Comparison of ENCODE assay signal across 26 mouse cellular contexts in the genomic region with DNA sequence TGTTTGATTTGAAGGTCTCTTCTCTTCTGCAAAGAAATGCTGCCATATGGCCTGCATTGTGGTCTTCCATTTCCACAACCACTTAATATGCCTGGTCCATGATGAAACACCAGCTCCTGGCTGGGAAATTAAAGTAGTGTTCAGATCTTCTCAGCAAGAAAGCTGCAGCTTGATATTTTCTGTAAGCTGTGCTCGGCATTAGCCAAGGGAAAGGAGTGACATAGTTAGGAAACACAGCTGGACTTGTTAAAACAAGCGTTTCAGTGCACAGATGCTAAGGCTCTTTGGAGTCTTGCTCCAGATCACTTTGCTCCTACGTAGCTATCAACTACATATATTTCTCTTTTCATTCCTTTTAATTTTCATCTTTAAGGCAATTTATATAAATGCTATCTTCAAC.
DNase-seq lines count a peak whose midpoint lies in the region; ATAC-seq and TF ChIP-seq lines count a peak whose summit lies in the region.
"Had no signal": no experiment of that assay in that cellular context is flagged by ENCODE, and none has a peak within 500 bp of the region (broad histone marks: within the 10 kb centered on the region; RNA-seq: fewer than 3 reads in every experiment).

No protein-coding gene starts in this region.

- no peak for TF ChIP-seq CTCF in lung, embryonic 14.5 days (IDR thresholded peaks at IDR 0.05; ENCODE audit: low read depth)
- TF ChIP-seq CTCF in lung, adult 2 months (IDR thresholded peaks at IDR 0.05; ENCODE audit: insufficient read depth, low read length) = no peak
- no peak for TF ChIP-seq CTCF in lung, postnatal 0 days (IDR thresholded peaks at IDR 0.05)

- no peak for TF ChIP-seq EP300 in lung, postnatal 0 days (IDR thresholded peaks at IDR 0.05)

- H3K36me3 ChIP-seq in lung, embryonic 14.5 days (ENCODE audit: insufficient read depth) = no peaks in the 10 kb centered on the region
- H3K36me3 ChIP-seq in lung, postnatal 0 days (ENCODE audit: insufficient read depth, low read length) = no peaks in the 10 kb centered on the region
- H3K36me3 ChIP-seq: embryonic facial prominence, embryonic 10.5 days; embryonic facial prominence, embryonic 13.5 days; forebrain, embryonic 12.5 days; forebrain, embryonic 15.5 days; hindbrain, embryonic 13.5 days had no signal

- no peaks in the 10 kb centered on the region for H3K9me3 ChIP-seq in lung, embryonic 14.5 days (ENCODE audit: low read depth, low read length)
- H3K9me3 ChIP-seq in lung, postnatal 0 days (ENCODE audit: low read length) = no peaks in the 10 kb centered on the region
- H3K9me3 ChIP-seq: embryonic facial prominence, embryonic 10.5 days; embryonic facial prominence, embryonic 13.5 days; forebrain, embryonic 12.5 days; forebrain, embryonic 15.5 days; hindbrain, embryonic 13.5 days had no signal

- H3K4me3 ChIP-seq in lung, embryonic 14.5 days (ENCODE audit: low read depth, low read length) = no peak overlapping the region
- H3K4me3 ChIP-seq in lung, adult 2 months (replicated peaks; ENCODE audit: extremely low read depth, low read depth, low read length) = no peak overlapping the region
- H3K4me3 ChIP-seq in lung, postnatal 0 days (ENCODE audit: low read depth, low read length) = no peak overlapping the region
- H3K4me3 ChIP-seq: embryonic facial prominence, embryonic 10.5 days; embryonic facial prominence, embryonic 13.5 days; erythroblast, embryonic 14.5 days; forebrain, embryonic 12.5 days; forebrain, embryonic 15.5 days; gastrocnemius, adult 2 months; hindbrain, embryonic 13.5 days had no signal

- no peaks in the 10 kb centered on the region for H3K4me1 ChIP-seq in lung, embryonic 14.5 days (ENCODE audit: insufficient read depth)
- no peaks in the 10 kb centered on the region for H3K4me1 ChIP-seq in lung, adult 2 months (ENCODE audit: control insufficient read depth, insufficient read depth, low read length)
- no peaks in the 10 kb centered on the region for H3K4me1 ChIP-seq in lung, postnatal 0 days (ENCODE audit: insufficient read depth, low read depth, low read length)
- H3K4me1 ChIP-seq: embryonic facial prominence, embryonic 10.5 days; embryonic facial prominence, embryonic 13.5 days; forebrain, embryonic 12.5 days; forebrain, embryonic 15.5 days; hindbrain, embryonic 13.5 days had no signal

- no peak for TF ChIP-seq POLR2A in lung, adult 2 months (IDR thresholded peaks at IDR 0.05; ENCODE audit: borderline replicate concordance, extremely low read depth, low read depth, low read length)

- H3K9ac ChIP-seq in lung, embryonic 14.5 days = no peak overlapping the region
- H3K9ac ChIP-seq in lung, postnatal 0 days (replicated peaks; ENCODE audit: low read depth) = no peak overlapping the region
- H3K9ac ChIP-seq: embryonic facial prominence, embryonic 13.5 days; forebrain, embryonic 12.5 days; forebrain, embryonic 15.5 days; hindbrain, embryonic 13.5 days had no signal

- no peak overlapping the region for H3K27ac ChIP-seq in lung, embryonic 14.5 days (ENCODE audit: low read depth)
- no peak overlapping the region for H3K27ac ChIP-seq in lung, postnatal 0 days (ENCODE audit: low read length)
- H3K27ac ChIP-seq: embryonic facial prominence, embryonic 10.5 days; embryonic facial prominence, embryonic 13.5 days; forebrain, embryonic 12.5 days; forebrain, embryonic 15.5 days; gastrocnemius, adult 2 months; hindbrain, embryonic 13.5 days had no signal

- no peak overlapping the region for H3K4me2 ChIP-seq in lung, embryonic 14.5 days
- H3K4me2 ChIP-seq in lung, postnatal 0 days (replicated peaks; ENCODE audit: low read depth, low read length) = no peak overlapping the region
- H3K4me2 ChIP-seq: embryonic facial prominence, embryonic 13.5 days; forebrain, embryonic 12.5 days; forebrain, embryonic 15.5 days; heart, embryonic 11.5 days; hindbrain, embryonic 13.5 days had no signal

- DNase-seq in lung, embryonic 14.5 days = peak; percentile 37
- no peak for DNase-seq in lung, adult 2 months
- DNase-seq in lung, postnatal 0 days (ENCODE audit: low spot score) = peak; percentile 60
- no peak for DNase-seq in lung, postnatal 25 days (ENCODE audit: low spot score)
- peak; percentile 21 for DNase-seq in telencephalon, adult 2 months (ENCODE audit: low read depth, low spot score)
- DNase-seq in Muller cell, postnatal 12 days (ENCODE audit: inconsistent ontology term) = no peak
- DNase-seq: adrenal gland, postnatal 10 days; adrenal gland, postnatal 36 days; cerebellum, adult 11-12 months; cerebellum, adult 8-10 months; cerebellum, postnatal 10 days; cerebellum, postnatal 36 days; embryo, embryonic 11 days; gastrocnemius, adult 2 months; gastrocnemius, postnatal 14 days; heart, adult 11 months had no signal

- WGBS in lung, embryonic 14.5 days = 50% methylated on average over 3 of the region's 3 CpGs
- 55% methylated on average over 3 of the region's 3 CpGs for WGBS in lung, adult 2 months
- WGBS in lung, postnatal 0 days = 62% methylated on average over 3 of the region's 3 CpGs

- no peaks in the 10 kb centered on the region for H3K27me3 ChIP-seq in lung, embryonic 14.5 days (ENCODE audit: insufficient read depth, low read length)
- no peaks in the 10 kb centered on the region for H3K27me3 ChIP-seq in lung, postnatal 0 days (replicated peaks; ENCODE audit: insufficient read depth, low read length)
- H3K27me3 ChIP-seq: embryonic facial prominence, embryonic 13.5 days; forebrain, embryonic 12.5 days; forebrain, embryonic 15.5 days; hindbrain, embryonic 13.5 days had no signal

- no peak for ATAC-seq in lung, embryonic 14.5 days (ENCODE audit: insufficient read depth)
- peak; percentile 44 for ATAC-seq in lung, postnatal 0 days
- ATAC-seq: activated CD4-positive, CD25-positive, alpha-beta regulatory T cell, adult 4 months; CD4-positive, CD25-positive, alpha-beta regulatory T cell, adult 4 months; forebrain, embryonic 15.5 days; hindbrain, embryonic 16.5 days had no signal

Comparison
In these comparisons a context has a peak if more than half of its experiments do, and no peak if none do; other contexts are left out.
1. DNase-seq: peak in lung, embryonic 14.5 days (single experiment), lung, postnatal 0 days (single experiment) and telencephalon, adult 2 months (single experiment); none in lung, adult 2 months (single experiment), lung, postnatal 25 days (single experiment) and Muller cell, postnatal 12 days (single experiment).